Mouse (Mus musculus) liver, embryonic 16.5 days (tissue): ENCODE measurements at regions not wholly inside any gene's neighbourhood (a gene's known extent, or its start where the extent isn't known, plus 50 kb on each side); places are given as distances from the start of the nearest gene placed in this dataset.

ENCODE experiments used
- ATAC-seq: fragments of 200-750 bp; cut with Nextera tagmentation; 2 replicates; pipeline ENCODE4 v1.8.0; 2017; ENCODE audit warnings: low read depth, mild to moderate bottlenecking, moderate number of reproducible peaks, moderate library complexity
- H3K27ac ChIP-seq: fragments of 300-500 bp; sonication (generic); 2 replicates; pipeline ENCODE4 v1.5.1; 2014; ENCODE audit warnings: mild to moderate bottlenecking, low read length
- H3K27me3 ChIP-seq: fragments of 300-500 bp; sonication (generic); 2 replicates; pipeline ENCODE4 v1.6.1; 2014; ENCODE audit warnings: low read depth, low read length, mixed read lengths; ENCODE audit not compliant: control insufficient read depth, insufficient read depth
- H3K36me3 ChIP-seq: fragments of 300-500 bp; sonication (generic); 2 replicates; pipeline ENCODE4 v1.6.1; 2014; ENCODE audit warnings: mild to moderate bottlenecking; ENCODE audit not compliant: control insufficient read depth, insufficient read depth
- H3K4me1 ChIP-seq: fragments of 300-500 bp; sonication (generic); 2 replicates; pipeline ENCODE4 v1.6.1; 2014; ENCODE audit warnings: low read depth, low read length, mixed read lengths; ENCODE audit not compliant: control insufficient read depth
- H3K4me2 ChIP-seq: fragments of 300-500 bp; sonication (generic); 2 replicates; pipeline ENCODE4 v1.6.1; 2014; ENCODE audit warnings: low read depth, low read length, mixed read lengths
- H3K4me3 ChIP-seq: fragments of 300-500 bp; sonication (generic); 2 replicates; pipeline ENCODE4 v1.5.1; 2014; ENCODE audit warnings: low read depth, mild to moderate bottlenecking, low read length
- H3K9ac ChIP-seq: fragments of 300-500 bp; sonication (generic); 2 replicates; pipeline ENCODE4 v1.6.1; 2014; ENCODE audit warnings: low read depth, low read length
- H3K9me3 ChIP-seq: fragments of 300-500 bp; sonication (generic); replicated peaks from 2 replicates; pipeline ENCODE4 v1.6.1; 2016; ENCODE audit warnings: low read length; ENCODE audit not compliant: control insufficient read depth
- WGBS: fragments of 180-500 bp; shearing (Covaris S2); extraction: QIAGEN DNeasy Blood & Tissue Kit; methylation state at CpG from one replicate; pipeline ENCODE4 v1.1.7; 2014; ENCODE audit not compliant: insufficient replicate concordance; 5-methylcytosine and 5-hydroxymethylcytosine counted together

DNA sequence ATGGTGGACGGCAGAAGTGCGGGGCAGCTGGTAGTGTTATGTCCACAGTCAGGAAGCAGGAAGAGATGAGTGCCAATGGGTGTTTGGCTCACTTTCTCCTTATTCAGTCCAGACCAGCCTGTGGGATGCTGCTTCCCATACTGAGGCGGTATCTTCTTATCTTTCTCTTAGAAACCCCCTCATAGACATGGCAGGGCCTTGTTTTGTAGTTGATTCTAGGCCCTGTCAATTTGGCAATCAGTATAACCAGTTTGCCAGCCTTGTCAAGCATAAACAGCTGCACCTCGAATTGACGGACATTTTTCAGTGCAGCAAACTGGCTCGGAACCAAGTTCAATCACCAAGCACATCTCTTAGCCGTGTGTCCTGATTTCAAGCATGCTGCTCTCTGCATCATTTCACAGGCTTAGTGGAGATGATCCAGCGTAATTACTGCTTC is 385.7 kb upstream of the Hs6st1 start:
- no peak overlapping the region for H3K4me2 ChIP-seq
- H3K27ac ChIP-seq: no peak overlapping the region
- H3K4me1 ChIP-seq: no peaks in the 10 kb centered on the region
- H3K9me3 ChIP-seq: no peaks in the 10 kb centered on the region
- 60% methylated on average over 8 of the region's 8 CpGs for WGBS
- no peak overlapping the region for H3K9ac ChIP-seq
- no peaks in the 10 kb centered on the region for H3K27me3 ChIP-seq
- no peak overlapping the region for H3K4me3 ChIP-seq
- no peaks in the 10 kb centered on the region for H3K36me3 ChIP-seq
- ATAC-seq: no peak

DNA sequence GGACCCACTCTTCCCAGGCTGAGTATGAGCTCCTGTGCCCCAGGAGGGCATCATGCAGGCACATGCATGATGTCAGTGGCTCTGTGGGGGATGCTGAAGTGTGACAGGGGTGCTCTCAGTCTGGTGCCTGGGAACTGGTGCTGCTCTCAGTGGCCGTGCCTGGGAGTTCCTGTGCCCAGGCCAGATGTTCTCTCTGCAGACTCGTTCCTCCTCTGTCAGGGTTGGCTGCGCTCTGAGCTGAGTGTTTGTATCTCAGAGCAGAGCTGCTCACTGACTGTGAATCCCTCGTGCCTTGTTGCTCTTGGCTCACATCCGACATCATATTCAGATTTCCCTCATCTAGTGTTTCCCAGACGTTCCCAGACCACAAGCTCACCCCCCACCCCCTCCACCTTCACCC is 382.5 kb upstream of the Hs6st1 start:
- no peaks in the 10 kb centered on the region for H3K9me3 ChIP-seq
- ATAC-seq: no peak
- no peak overlapping the region for H3K4me2 ChIP-seq
- H3K27me3 ChIP-seq: no peaks in the 10 kb centered on the region
- WGBS: 40% methylated on average over 6 of the region's 6 CpGs
- H3K4me1 ChIP-seq: no peaks in the 10 kb centered on the region
- no peak overlapping the region for H3K9ac ChIP-seq
- no peaks in the 10 kb centered on the region for H3K36me3 ChIP-seq
- H3K27ac ChIP-seq: no peak overlapping the region
- H3K4me3 ChIP-seq: no peak overlapping the region

DNA sequence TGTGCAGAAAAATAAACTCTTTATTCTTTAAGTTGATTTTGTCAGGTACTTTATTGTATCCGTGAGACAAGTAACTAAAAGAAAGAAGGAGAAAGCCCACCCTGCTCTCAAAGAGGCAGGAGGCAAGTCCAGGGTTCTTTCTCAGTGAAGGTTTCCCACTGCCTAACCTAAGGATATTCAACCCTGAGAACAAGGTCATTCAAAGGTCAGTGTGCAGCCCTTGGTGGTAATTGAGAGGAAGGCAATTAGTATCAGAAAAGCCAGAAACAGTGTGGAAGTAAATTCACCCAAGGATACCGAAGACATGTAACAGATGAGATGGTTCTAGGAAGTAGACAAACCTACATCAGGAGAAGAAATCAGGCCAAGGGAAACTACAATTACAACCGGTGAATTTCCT is 373.9 kb upstream of the Hs6st1 start:
- Histone ChIP-seq H3K4me3 (no peak overlapping the region), H3K4me1 (no peaks in the 10 kb centered on the region), H3K27ac (no peak overlapping the region), H3K9me3 (no peaks in the 10 kb centered on the region), H3K36me3 (no peaks in the 10 kb centered on the region), H3K27me3 (no peaks in the 10 kb centered on the region), H3K9ac (no peak overlapping the region), H3K4me2 (no peak overlapping the region)
- 40% methylated on average over 3 of the region's 3 CpGs for WGBS
- ATAC-seq: no peak

DNA sequence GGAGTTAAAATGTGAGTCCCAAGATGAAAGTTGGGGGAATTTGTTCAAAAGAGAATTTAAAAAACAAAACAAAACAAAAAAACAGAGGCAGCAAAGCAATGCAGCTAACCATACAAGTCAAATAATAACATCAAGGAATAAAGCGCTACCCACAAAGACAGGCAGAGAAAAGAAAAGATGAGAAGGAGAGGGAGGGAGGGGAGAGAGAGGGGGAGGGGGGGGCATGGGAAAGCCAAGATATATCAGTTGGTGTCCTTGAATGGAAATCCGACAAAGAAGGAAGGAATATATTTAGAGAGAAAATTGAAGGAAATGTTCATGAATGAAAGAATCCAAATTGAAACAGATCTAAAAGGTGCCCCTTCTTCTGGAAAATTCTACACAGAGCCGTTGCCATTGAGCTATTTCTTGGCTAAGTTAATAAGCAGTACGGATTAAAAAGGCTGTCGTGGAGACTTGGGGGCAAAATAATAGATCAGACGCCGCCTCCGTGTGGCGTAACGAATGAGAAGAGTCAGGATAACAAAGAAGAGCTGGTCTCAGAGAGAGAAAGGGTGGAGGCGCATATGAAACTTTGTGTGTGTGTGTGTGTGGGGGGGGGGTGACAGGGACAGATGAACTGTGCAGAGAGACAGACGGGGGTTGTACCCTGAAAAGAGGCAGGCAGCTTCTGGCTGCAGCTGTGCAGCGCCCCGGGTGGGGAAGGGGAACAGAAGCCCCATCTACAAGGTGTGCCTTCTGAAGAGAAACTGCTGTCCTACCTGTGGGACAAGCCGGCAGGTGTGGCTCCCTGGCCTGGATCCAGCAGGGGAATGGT is 373.2 kb upstream of the Hs6st1 start:
- H3K4me2 ChIP-seq: no peak overlapping the region
- ATAC-seq: no peak
- no peak overlapping the region for H3K4me3 ChIP-seq
- WGBS: 65% methylated on average over 15 of the region's 15 CpGs
- H3K4me1 ChIP-seq: no peaks in the 10 kb centered on the region
- no peak overlapping the region for H3K9ac ChIP-seq
- no peaks in the 10 kb centered on the region for H3K36me3 ChIP-seq
- H3K27ac ChIP-seq: no peak overlapping the region
- H3K27me3 ChIP-seq: no peaks in the 10 kb centered on the region
- H3K9me3 ChIP-seq: no peaks in the 10 kb centered on the region

DNA sequence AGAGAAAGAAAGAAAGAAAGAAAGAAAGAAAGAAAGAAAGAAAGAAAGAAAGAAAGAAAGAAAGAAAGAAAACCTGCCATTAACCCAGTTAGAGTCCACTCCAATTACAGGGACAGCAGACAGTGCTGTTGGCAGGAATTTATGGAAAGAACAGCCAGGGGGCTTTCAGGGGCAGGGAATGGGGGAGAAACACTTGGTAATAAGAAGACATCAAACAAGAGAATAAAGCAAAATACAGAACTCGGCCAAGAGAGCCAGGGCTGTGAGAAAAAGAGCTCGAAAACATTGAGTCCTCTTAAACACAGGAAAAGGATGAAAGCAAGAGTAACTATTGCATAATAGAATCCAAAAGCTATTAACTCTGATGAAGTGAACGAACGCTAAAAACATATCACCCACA is 371.0 kb upstream of the Hs6st1 start:
- H3K36me3 ChIP-seq: no peaks in the 10 kb centered on the region
- H3K9me3 ChIP-seq: no peaks in the 10 kb centered on the region
- WGBS: 24% methylated on average over 4 of the region's 4 CpGs
- H3K27ac ChIP-seq: no peak overlapping the region
- no peak for ATAC-seq
- H3K4me3 ChIP-seq: no peak overlapping the region
- no peak overlapping the region for H3K4me2 ChIP-seq
- H3K9ac ChIP-seq: no peak overlapping the region
- H3K27me3 ChIP-seq: no peaks in the 10 kb centered on the region
- no peaks in the 10 kb centered on the region for H3K4me1 ChIP-seq

DNA sequence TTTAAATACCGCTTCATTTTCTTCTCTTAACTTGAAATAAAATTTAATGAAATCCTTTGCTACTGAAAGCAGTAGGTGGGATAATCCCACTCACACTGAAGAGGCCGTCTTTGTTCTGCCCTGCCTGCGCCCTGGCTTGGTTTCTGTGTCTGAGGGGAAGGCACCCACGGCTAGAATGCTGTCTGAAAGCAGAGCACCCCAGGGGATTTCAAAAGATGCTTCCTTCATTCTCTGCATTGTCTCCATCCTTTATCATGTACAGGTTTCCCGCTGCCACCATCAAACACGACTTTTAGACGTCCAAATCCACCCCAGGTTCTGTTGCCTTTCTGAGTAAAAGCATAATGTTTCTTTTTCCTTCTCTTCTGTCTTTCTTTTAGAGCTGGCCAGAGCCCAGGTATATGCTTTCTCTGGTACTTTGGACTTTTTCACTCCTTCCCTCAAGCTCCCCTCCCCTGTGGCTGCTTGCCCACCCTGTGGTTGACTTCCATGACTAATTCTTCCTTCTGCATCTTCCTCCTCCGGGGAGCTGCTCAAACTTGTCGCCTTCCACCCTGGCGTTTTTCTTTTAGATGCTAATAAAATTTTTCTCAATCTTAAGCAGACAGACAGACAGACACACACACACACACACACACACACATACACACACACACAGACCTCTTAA is 370.2 kb upstream of the Hs6st1 start:
- no peaks in the 10 kb centered on the region for H3K36me3 ChIP-seq
- WGBS: 21% methylated on average over 10 of the region's 10 CpGs

DNA sequence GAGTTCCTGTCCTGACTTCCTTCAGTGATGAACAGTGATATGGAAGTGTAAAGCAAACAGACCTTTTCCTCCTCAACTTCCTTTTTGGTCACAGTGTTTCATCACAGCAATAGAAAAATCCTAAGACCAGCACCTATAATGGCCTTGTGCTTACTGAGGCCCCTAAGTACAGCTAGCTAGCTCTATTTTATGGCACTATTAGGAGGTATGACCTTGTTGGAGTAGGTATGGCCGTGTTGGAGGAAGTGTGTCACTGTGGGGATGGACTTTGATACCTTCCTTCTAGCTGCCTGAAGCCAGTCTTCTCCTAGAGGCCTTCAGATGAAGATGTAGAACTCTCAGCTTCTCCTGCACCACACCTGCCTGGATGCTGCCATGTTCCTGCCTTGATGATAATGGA is 365.6 kb upstream of the Hs6st1 start:
- ATAC-seq: no peak
- no peaks in the 10 kb centered on the region for H3K36me3 ChIP-seq
- no peaks in the 10 kb centered on the region for H3K27me3 ChIP-seq
- WGBS: 18% methylated on average over 1 of the region's 1 CpGs
- no peak overlapping the region for H3K4me3 ChIP-seq
- no peaks in the 10 kb centered on the region for H3K9me3 ChIP-seq
- no peak overlapping the region for H3K27ac ChIP-seq
- no peaks in the 10 kb centered on the region for H3K4me1 ChIP-seq
- H3K4me2 ChIP-seq: no peak overlapping the region
- no peak overlapping the region for H3K9ac ChIP-seq

More for the DNA sequence above, 370.2 kb upstream of the Hs6st1 start:
- no peak overlapping the region for H3K4me2 ChIP-seq
- no peaks in the 10 kb centered on the region for H3K4me1 ChIP-seq
- no peak overlapping the region for H3K27ac ChIP-seq
- H3K9ac ChIP-seq: no peak overlapping the region
- no peaks in the 10 kb centered on the region for H3K27me3 ChIP-seq
- no peaks in the 10 kb centered on the region for H3K9me3 ChIP-seq
- no peak overlapping the region for H3K4me3 ChIP-seq
- no peak for ATAC-seq

DNA sequence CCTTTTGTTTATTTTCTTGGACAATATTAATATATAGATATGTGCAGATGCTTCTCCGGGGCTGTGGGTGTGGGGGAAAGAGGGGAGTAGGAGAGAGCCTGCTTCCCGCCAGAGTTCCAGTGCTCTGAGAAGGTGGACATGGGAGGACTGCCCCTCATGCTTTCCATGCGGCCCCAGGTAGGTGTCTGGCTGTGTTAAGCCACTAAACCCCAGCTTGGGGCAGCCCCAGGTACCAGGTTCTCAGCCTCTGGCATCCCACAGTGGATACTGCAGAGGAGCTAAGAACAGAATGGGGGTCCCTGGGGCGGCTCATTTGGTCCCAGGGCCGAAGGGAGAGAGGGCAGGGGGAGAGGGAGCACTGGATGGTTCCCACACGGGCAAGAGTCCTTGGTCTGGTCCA is 361.9 kb upstream of the Hs6st1 start:
- no peak for ATAC-seq
- WGBS: 44% methylated on average over 6 of the region's 6 CpGs
- no peak overlapping the region for H3K4me3 ChIP-seq

DNA sequence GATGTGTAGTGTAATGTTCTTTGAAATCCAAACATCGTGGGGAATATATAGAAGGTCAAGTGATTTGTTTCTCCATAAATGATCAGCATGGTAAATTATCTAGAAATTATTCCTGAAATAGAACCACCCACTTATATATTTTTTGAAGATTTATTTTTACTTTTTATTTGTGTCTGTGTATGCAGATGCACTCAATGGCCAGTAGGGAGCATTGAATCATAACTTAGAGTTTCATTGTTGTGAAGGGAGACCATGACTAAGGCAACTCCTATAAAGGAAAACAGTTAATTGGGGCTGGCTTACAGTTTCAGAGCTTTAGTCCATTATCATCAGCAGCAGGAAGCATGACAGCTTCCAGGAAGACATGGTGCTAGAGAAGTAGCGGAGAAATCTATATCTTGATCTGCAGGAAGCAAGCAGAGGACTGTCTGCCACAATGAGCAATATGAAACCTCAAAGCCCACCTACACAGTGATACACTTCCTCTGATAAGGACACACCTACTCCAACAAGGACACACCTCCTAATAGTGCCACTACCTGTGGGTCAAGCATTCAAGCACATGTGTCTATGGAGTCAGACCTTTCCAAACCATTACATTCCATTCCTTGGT is 359.9 kb upstream of the Hs6st1 start:
- H3K9ac ChIP-seq: no peak overlapping the region
- no peak overlapping the region for H3K4me2 ChIP-seq
- no peak overlapping the region for H3K4me3 ChIP-seq
- H3K9me3 ChIP-seq: no peaks in the 10 kb centered on the region
- no peaks in the 10 kb centered on the region for H3K4me1 ChIP-seq
- no peak overlapping the region for H3K27ac ChIP-seq
- H3K27me3 ChIP-seq: no peaks in the 10 kb centered on the region
- no peak for ATAC-seq
- WGBS: 46% methylated on average over 2 of the region's 2 CpGs
- no peaks in the 10 kb centered on the region for H3K36me3 ChIP-seq

More for the DNA sequence above, 361.9 kb upstream of the Hs6st1 start:
- Histone ChIP-seq H3K27ac (no peak overlapping the region), H3K4me2 (no peak overlapping the region), H3K9ac (no peak overlapping the region), H3K9me3 (no peaks in the 10 kb centered on the region), H3K27me3 (no peaks in the 10 kb centered on the region), H3K4me1 (no peaks in the 10 kb centered on the region), H3K36me3 (no peaks in the 10 kb centered on the region)
